Mouse (Mus musculus): ENCODE results near the gene Dusp22.

GRCm38 (mm10) chr13:30747068-30747467, 87.3 kb downstream of the Dusp22 start:
- TF ChIP-seq CTCF (IDR thresholded peaks at IDR 0.05; ENCODE audit: control insufficient read depth, insufficient read depth, low read length) (no peak), POLR2A (IDR thresholded peaks at IDR 0.05; ENCODE audit: borderline replicate concordance, control insufficient read depth, low read depth, low read length) (no peak)

All from bone marrow, adult 2 months (tissue).